Mouse (Mus musculus): Measurements from ENCODE around the gene Arx. TPM values are rescaled to one million over a fixed set of nuclear protein-coding genes. Genes with fewer than 3 reads are reported as not detected.

The Arx gene
- polyA plus RNA-seq, 1 experiment from 2014 or later = 1.0 TPM

GRCm38 (mm10) chrX:93294736-93295490, 8.7 kb downstream of the Arx start:
- H3K4me1 ChIP-seq = peaks cover 12% of the 10 kb centered on the region
- no peak for ATAC-seq (ENCODE audit: insufficient number of reproducible peaks, low FRiP score, low TSS enrichment, low read depth)
- peaks cover 89% of the 10 kb centered on the region for H3K27me3 ChIP-seq
- H3K36me3 ChIP-seq = no peaks in the 10 kb centered on the region
- no peak overlapping the region for H3K27ac ChIP-seq (replicated peaks)
- no peaks in the 10 kb centered on the region for H3K9me3 ChIP-seq (replicated peaks)
- H3K9ac ChIP-seq = no peak overlapping the region
- 23% methylated on average over 25 of the region's 25 CpGs for WGBS
- H3K4me3 ChIP-seq (replicated peaks) = no peak overlapping the region
- H3K4me2 ChIP-seq (replicated peaks) = no peak overlapping the region

GRCm38 (mm10) chrX:93295819-93296218, 9.6 kb downstream of the Arx start:
- no peak overlapping the region for H3K4me2 ChIP-seq (replicated peaks)
- no peak overlapping the region for H3K9ac ChIP-seq
- H3K9me3 ChIP-seq (replicated peaks) = no peaks in the 10 kb centered on the region
- ATAC-seq (ENCODE audit: insufficient number of reproducible peaks, low FRiP score, low TSS enrichment, low read depth) = no peak
- H3K27ac ChIP-seq (replicated peaks) = no peak overlapping the region
- H3K4me1 ChIP-seq = peaks cover 12% of the 10 kb centered on the region
- H3K27me3 ChIP-seq = peaks cover 89% of the 10 kb centered on the region
- no peaks in the 10 kb centered on the region for H3K36me3 ChIP-seq
- H3K4me3 ChIP-seq (replicated peaks) = no peak overlapping the region
- WGBS = 14% methylated on average over 5 of the region's 5 CpGs

- 26% methylated on average over 35 of the region's 40 CpGs for WGBS
- no peaks in the 10 kb centered on the region for H3K36me3 ChIP-seq
- H3K9ac ChIP-seq = no peak overlapping the region
- H3K9me3 ChIP-seq (replicated peaks) = no peaks in the 10 kb centered on the region
- peak overlapping the region; percentile 40 for H3K4me2 ChIP-seq (replicated peaks)
- H3K27me3 ChIP-seq = peaks cover 88% of the 10 kb centered on the region
- H3K4me3 ChIP-seq (replicated peaks) = peak overlapping the region; percentile 23
- ATAC-seq (ENCODE audit: insufficient number of reproducible peaks, low FRiP score, low TSS enrichment, low read depth) = no peak; the same call in 1 of the 2 replicates
- no peak overlapping the region for H3K27ac ChIP-seq (replicated peaks)
- H3K4me1 ChIP-seq = peaks cover 12% of the 10 kb centered on the region
Measured at GRCm38 (mm10) chrX:93297001-93297441, 10.8 kb downstream of the Arx start.

- WGBS = 15% methylated on average over 43 of the region's 43 CpGs
- ATAC-seq (ENCODE audit: insufficient number of reproducible peaks, low FRiP score, low TSS enrichment, low read depth) = no peak
- Histone ChIP-seq H3K27ac (replicated peaks) (no peak overlapping the region), H3K9me3 (replicated peaks) (no peaks in the 10 kb centered on the region), H3K27me3 (peaks cover 80% of the 10 kb centered on the region), H3K4me1 (peaks cover 12% of the 10 kb centered on the region), H3K9ac (no peak overlapping the region), H3K4me2 (replicated peaks) (peak overlapping the region; percentile 44), H3K4me3 (replicated peaks) (peak overlapping the region; percentile 30), H3K36me3 (no peaks in the 10 kb centered on the region)
Measured at GRCm38 (mm10) chrX:93299046-93299626, 12.9 kb downstream of the Arx start.

GRCm38 (mm10) chrX:93299771-93300170, 13.5 kb downstream of the Arx start:
- no peak overlapping the region for H3K27ac ChIP-seq (replicated peaks)
- peaks cover 12% of the 10 kb centered on the region for H3K4me1 ChIP-seq
- no peak overlapping the region; the same call in 1 of the 2 replicates for H3K4me2 ChIP-seq (replicated peaks)
- ATAC-seq (ENCODE audit: insufficient number of reproducible peaks, low FRiP score, low TSS enrichment, low read depth) = no peak
- H3K4me3 ChIP-seq (replicated peaks) = no peak overlapping the region
- H3K9ac ChIP-seq = no peak overlapping the region
- 21% methylated on average over 6 of the region's 6 CpGs for WGBS
- no peaks in the 10 kb centered on the region for H3K9me3 ChIP-seq (replicated peaks)
- no peaks in the 10 kb centered on the region for H3K36me3 ChIP-seq
- H3K27me3 ChIP-seq = peaks cover 73% of the 10 kb centered on the region

GRCm38 (mm10) chrX:93300183-93300815, 14.1 kb downstream of the Arx start:
- no peak overlapping the region for H3K27ac ChIP-seq (replicated peaks)
- no peak overlapping the region for H3K9ac ChIP-seq
- no peak for ATAC-seq (ENCODE audit: insufficient number of reproducible peaks, low FRiP score, low TSS enrichment, low read depth)
- peaks cover 68% of the 10 kb centered on the region for H3K27me3 ChIP-seq
- WGBS = 24% methylated on average over 10 of the region's 10 CpGs
- H3K36me3 ChIP-seq = no peaks in the 10 kb centered on the region
- no peak overlapping the region for H3K4me2 ChIP-seq (replicated peaks)
- no peaks in the 10 kb centered on the region for H3K9me3 ChIP-seq (replicated peaks)
- no peak overlapping the region for H3K4me3 ChIP-seq (replicated peaks)
- H3K4me1 ChIP-seq = peaks cover 12% of the 10 kb centered on the region

- Histone ChIP-seq H3K27me3 (peaks cover 57% of the 10 kb centered on the region), H3K4me1 (peaks cover 12% of the 10 kb centered on the region), H3K4me3 (replicated peaks) (no peak overlapping the region), H3K4me2 (replicated peaks) (no peak overlapping the region), H3K9ac (no peak overlapping the region), H3K36me3 (no peaks in the 10 kb centered on the region), H3K9me3 (replicated peaks) (no peaks in the 10 kb centered on the region), H3K27ac (replicated peaks) (no peak overlapping the region)
- no peak for ATAC-seq (ENCODE audit: insufficient number of reproducible peaks, low FRiP score, low TSS enrichment, low read depth)
- WGBS = 14% methylated on average over 7 of the region's 7 CpGs
Measured at GRCm38 (mm10) chrX:93301798-93302197, 15.6 kb downstream of the Arx start.

- no peak overlapping the region for H3K4me3 ChIP-seq (replicated peaks)
- WGBS = 82% methylated on average over 7 of the region's 7 CpGs
- H3K27me3 ChIP-seq = peaks cover 23% of the 10 kb centered on the region
- no peaks in the 10 kb centered on the region for H3K4me1 ChIP-seq
- no peaks in the 10 kb centered on the region for H3K36me3 ChIP-seq
- H3K9ac ChIP-seq = no peak overlapping the region
- ATAC-seq (ENCODE audit: insufficient number of reproducible peaks, low FRiP score, low TSS enrichment, low read depth) = no peak
- H3K27ac ChIP-seq (replicated peaks) = no peak overlapping the region
- no peaks in the 10 kb centered on the region for H3K9me3 ChIP-seq (replicated peaks)
- H3K4me2 ChIP-seq (replicated peaks) = no peak overlapping the region
Measured at GRCm38 (mm10) chrX:93305780-93306179, 19.5 kb downstream of the Arx start.

- Histone ChIP-seq H3K4me3 (replicated peaks) (no peak overlapping the region), H3K4me1 (no peaks in the 10 kb centered on the region), H3K9ac (no peak overlapping the region), H3K36me3 (no peaks in the 10 kb centered on the region), H3K27ac (replicated peaks) (no peak overlapping the region), H3K4me2 (replicated peaks) (no peak overlapping the region), H3K9me3 (replicated peaks) (no peaks in the 10 kb centered on the region), H3K27me3 (no peaks in the 10 kb centered on the region)
- WGBS = 33% methylated on average over 4 of the region's 4 CpGs
- ATAC-seq (ENCODE audit: insufficient number of reproducible peaks, low FRiP score, low TSS enrichment, low read depth) = no peak
Measured at GRCm38 (mm10) chrX:93317577-93317976, 31.3 kb downstream of the Arx start.

GRCm38 (mm10) chrX:93319979-93320378, 33.7 kb downstream of the Arx start:
- Histone ChIP-seq H3K27ac (replicated peaks) (no peak overlapping the region), H3K4me3 (replicated peaks) (no peak overlapping the region), H3K4me2 (replicated peaks) (no peak overlapping the region), H3K27me3 (no peaks in the 10 kb centered on the region), H3K9me3 (replicated peaks) (no peaks in the 10 kb centered on the region), H3K9ac (no peak overlapping the region), H3K4me1 (no peaks in the 10 kb centered on the region), H3K36me3 (no peaks in the 10 kb centered on the region)
- 81% methylated on average over 2 of the region's 2 CpGs for WGBS
- ATAC-seq (ENCODE audit: insufficient number of reproducible peaks, low FRiP score, low TSS enrichment, low read depth) = no peak

GRCm38 (mm10) chrX:93321336-93321735, 35.1 kb downstream of the Arx start:
- Histone ChIP-seq H3K27ac (replicated peaks) (no peak overlapping the region), H3K9me3 (replicated peaks) (no peaks in the 10 kb centered on the region), H3K27me3 (no peaks in the 10 kb centered on the region), H3K4me1 (no peaks in the 10 kb centered on the region), H3K4me3 (replicated peaks) (no peak overlapping the region), H3K9ac (no peak overlapping the region), H3K36me3 (no peaks in the 10 kb centered on the region), H3K4me2 (replicated peaks) (no peak overlapping the region)
- no peak for ATAC-seq (ENCODE audit: insufficient number of reproducible peaks, low FRiP score, low TSS enrichment, low read depth)
- 37% methylated on average over 1 of the region's 1 CpGs for WGBS
